Mouse (Mus musculus): ENCODE results near the gene Olfr1220.

DNA sequence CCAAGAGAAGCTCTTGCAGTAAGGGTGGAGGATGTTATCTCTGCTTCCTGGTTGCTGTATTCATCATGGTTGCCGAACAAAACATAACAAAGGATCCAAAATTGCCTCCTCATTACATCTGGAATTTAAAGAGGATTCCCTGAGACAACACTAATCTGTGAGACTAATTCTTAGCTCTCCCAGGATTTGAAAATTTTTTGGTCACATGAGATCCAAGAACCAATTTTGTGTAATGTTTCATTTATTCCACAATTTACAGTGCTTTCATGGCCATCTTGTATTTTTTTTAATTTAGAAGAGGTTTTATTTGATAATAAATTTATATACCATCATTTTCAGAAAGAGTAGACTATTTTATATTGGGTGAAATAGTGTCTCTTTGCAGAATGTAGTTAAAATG lies 23.2 kb downstream of the Olfr1220 start, which contains the start of gene Olfr1219:
- TF ChIP-seq CTCF (IDR thresholded peaks at IDR 0.05; ENCODE audit: control insufficient read depth, insufficient read depth, insufficient read length) (no peak), USF1 (IDR thresholded peaks at IDR 0.05; ENCODE audit: low read depth) (no peak), FOSL1 (IDR thresholded peaks at IDR 0.05; ENCODE audit: insufficient read depth, low read length, poor library complexity, severe bottlenecking) (no peak), MYOG (IDR thresholded peaks at IDR 0.05; ENCODE audit: control insufficient read depth, extremely low read depth, insufficient read length) (no peak), MAX (IDR thresholded peaks at IDR 0.05) (no peak)
